Mouse (Mus musculus): ENCODE data around the gene Tekt5. TPM values are rescaled to one million over a fixed set of nuclear protein-coding genes. Genes with fewer than 3 reads are reported as not detected.

Tekt5 gene
- polyA plus RNA-seq, 1 experiment from 2014 or later, result 0.22 TPM

- Histone ChIP-seq H3K4me2 (replicated peaks) (no peak overlapping the region), H3K4me3 (no peak overlapping the region), H3K9ac (replicated peaks) (no peak overlapping the region), H3K27ac (replicated peaks) (no peak overlapping the region), H3K36me3 (peaks cover 73% of the 10 kb centered on the region), H3K9me3 (no peaks in the 10 kb centered on the region), H3K27me3 (no peaks in the 10 kb centered on the region), H3K4me1 (peaks cover 14% of the 10 kb centered on the region)
- 76% methylated on average over 6 of the region's 6 CpGs for WGBS
- ATAC-seq (ENCODE audit: low FRiP score, low read depth), result no peak
These were observed 20.7 kb upstream of the Tekt5 start for GRCm38 (mm10) chr16:10415976-10416375.

- Histone ChIP-seq H3K27me3 (0 out of 2 replicates have a peak, but pooled peaks cover 3% of the 10 kb centered on the region), H3K36me3 (peaks cover 37% of the 10 kb centered on the region), H3K9me3 (no peaks in the 10 kb centered on the region), H3K4me1 (peaks cover 15% of the 10 kb centered on the region), H3K4me3 (peak within 1 kb of the TSS; percentile 56), H3K27ac (replicated peaks) (peak within 1 kb of the TSS; percentile 90), H3K9ac (replicated peaks) (peak within 1 kb of the TSS; percentile 53), H3K4me2 (replicated peaks) (peak within 1 kb of the TSS; percentile 65)
- 3% methylated on average over 56 of the region's 56 CpGs for WGBS
- ATAC-seq (ENCODE audit: low FRiP score, low read depth), result peak; percentile 97
These were observed 16.8 kb upstream of the Tekt5 start, which contains the start of gene Nubp1 for GRCm38 (mm10) chr16:10411764-10412746. Nubp1 (plus strand) TSS chr16:10411948.

GRCm38 (mm10) chr16:10399160-10399559, 3.9 kb upstream of the Tekt5 start:
- H3K36me3 ChIP-seq, result no peaks in the 10 kb centered on the region
- no peak overlapping the region for H3K4me3 ChIP-seq
- peaks cover 14% of the 10 kb centered on the region for H3K27me3 ChIP-seq
- H3K9me3 ChIP-seq, result no peaks in the 10 kb centered on the region
- H3K4me2 ChIP-seq (replicated peaks), result no peak overlapping the region
- 30% methylated on average over 7 of the region's 7 CpGs for WGBS
- no peak overlapping the region for H3K27ac ChIP-seq (replicated peaks)
- H3K9ac ChIP-seq (replicated peaks), result no peak overlapping the region
- ATAC-seq (ENCODE audit: low FRiP score, low read depth), result no peak
- H3K4me1 ChIP-seq, result 0 out of 2 replicates have a peak, but pooled peaks cover 8% of the 10 kb centered on the region

- Histone ChIP-seq H3K27me3 (peaks cover 18% of the 10 kb centered on the region), H3K4me1 (0 out of 2 replicates have a peak, but pooled peaks cover 8% of the 10 kb centered on the region), H3K4me2 (replicated peaks) (no peak overlapping the region), H3K36me3 (no peaks in the 10 kb centered on the region), H3K4me3 (no peak overlapping the region), H3K9ac (replicated peaks) (no peak overlapping the region), H3K9me3 (no peaks in the 10 kb centered on the region), H3K27ac (replicated peaks) (no peak overlapping the region)
- WGBS, result 71% methylated on average over 5 of the region's 5 CpGs
- no peak for ATAC-seq (ENCODE audit: low FRiP score, low read depth)
These were observed 3.5 kb upstream of the Tekt5 start for GRCm38 (mm10) chr16:10398755-10399154.

- WGBS, result 81% methylated on average over 9 of the region's 9 CpGs
- H3K36me3 ChIP-seq, result no peaks in the 10 kb centered on the region
- ATAC-seq (ENCODE audit: low FRiP score, low read depth), result no peak
- H3K4me1 ChIP-seq, result 0 out of 2 replicates have a peak, but pooled peaks cover 8% of the 10 kb centered on the region
- no peaks in the 10 kb centered on the region for H3K9me3 ChIP-seq
- H3K4me3 ChIP-seq, result no peak overlapping the region
- H3K9ac ChIP-seq (replicated peaks), result no peak overlapping the region
- H3K4me2 ChIP-seq (replicated peaks), result no peak overlapping the region
- H3K27me3 ChIP-seq, result peaks cover 25% of the 10 kb centered on the region
- H3K27ac ChIP-seq (replicated peaks), result no peak overlapping the region
These were observed 2.7 kb downstream of the Tekt5 start for GRCm38 (mm10) chr16:10392587-10392986.

GRCm38 (mm10) chr16:10388634-10389365, 6.5 kb downstream of the Tekt5 start:
- WGBS, result 86% methylated on average over 6 of the region's 6 CpGs
- H3K36me3 ChIP-seq, result no peaks in the 10 kb centered on the region
- no peak overlapping the region for H3K4me3 ChIP-seq
- ATAC-seq (ENCODE audit: low FRiP score, low read depth), result no peak
- no peaks in the 10 kb centered on the region for H3K4me1 ChIP-seq
- no peak overlapping the region for H3K4me2 ChIP-seq (replicated peaks)
- no peak overlapping the region for H3K9ac ChIP-seq (replicated peaks)
- no peaks in the 10 kb centered on the region for H3K9me3 ChIP-seq
- H3K27ac ChIP-seq (replicated peaks), result no peak overlapping the region
- H3K27me3 ChIP-seq, result peaks cover 7% of the 10 kb centered on the region

GRCm38 (mm10) chr16:10385261-10385660, 10.0 kb downstream of the Tekt5 start:
- H3K4me2 ChIP-seq (replicated peaks), result no peak overlapping the region
- H3K4me3 ChIP-seq, result no peak overlapping the region
- no peaks in the 10 kb centered on the region for H3K36me3 ChIP-seq
- no peaks in the 10 kb centered on the region for H3K4me1 ChIP-seq
- 73% methylated on average over 12 of the region's 12 CpGs for WGBS
- H3K9me3 ChIP-seq, result no peaks in the 10 kb centered on the region
- ATAC-seq (ENCODE audit: low FRiP score, low read depth), result no peak
- H3K9ac ChIP-seq (replicated peaks), result no peak overlapping the region
- H3K27ac ChIP-seq (replicated peaks), result no peak overlapping the region
- H3K27me3 ChIP-seq, result no peaks in the 10 kb centered on the region

GRCm38 (mm10) chr16:10384544-10384943, 10.7 kb downstream of the Tekt5 start:
- Histone ChIP-seq H3K4me3 (no peak overlapping the region), H3K4me1 (no peaks in the 10 kb centered on the region), H3K9ac (replicated peaks) (no peak overlapping the region), H3K9me3 (no peaks in the 10 kb centered on the region), H3K27me3 (no peaks in the 10 kb centered on the region), H3K27ac (replicated peaks) (no peak overlapping the region), H3K4me2 (replicated peaks) (no peak overlapping the region), H3K36me3 (no peaks in the 10 kb centered on the region)
- ATAC-seq (ENCODE audit: low FRiP score, low read depth), result no peak
- WGBS, result 67% methylated on average over 3 of the region's 3 CpGs

GRCm38 (mm10) chr16:10384060-10384497, 11.2 kb downstream of the Tekt5 start:
- Histone ChIP-seq H3K9ac (replicated peaks) (no peak overlapping the region), H3K4me3 (no peak overlapping the region), H3K4me2 (replicated peaks) (0 out of 2 replicates have a peak overlapping the region, but pooled peaks have one; percentile 23), H3K9me3 (no peaks in the 10 kb centered on the region), H3K36me3 (no peaks in the 10 kb centered on the region), H3K4me1 (no peaks in the 10 kb centered on the region), H3K27ac (replicated peaks) (no peak overlapping the region), H3K27me3 (no peaks in the 10 kb centered on the region)
- WGBS, result 32% methylated on average over 8 of the region's 8 CpGs
- ATAC-seq (ENCODE audit: low FRiP score, low read depth), result no peak

GRCm38 (mm10) chr16:10379531-10379930, 15.8 kb downstream of the Tekt5 start:
- WGBS, result 66% methylated on average over 2 of the region's 2 CpGs
- Histone ChIP-seq H3K4me1 (peaks cover 4% of the 10 kb centered on the region), H3K9ac (replicated peaks) (no peak overlapping the region), H3K36me3 (no peaks in the 10 kb centered on the region), H3K9me3 (no peaks in the 10 kb centered on the region), H3K27me3 (no peaks in the 10 kb centered on the region), H3K27ac (replicated peaks) (no peak overlapping the region), H3K4me3 (no peak overlapping the region), H3K4me2 (replicated peaks) (no peak overlapping the region)
- no peak for ATAC-seq (ENCODE audit: low FRiP score, low read depth)

GRCm38 (mm10) chr16:10377286-10377685, 18.0 kb downstream of the Tekt5 start:
- 89% methylated on average over 1 of the region's 1 CpGs for WGBS
- no peak overlapping the region for H3K4me2 ChIP-seq (replicated peaks)
- peaks cover 8% of the 10 kb centered on the region for H3K4me1 ChIP-seq
- no peaks in the 10 kb centered on the region for H3K9me3 ChIP-seq
- no peak for ATAC-seq (ENCODE audit: low FRiP score, low read depth)
- no peak overlapping the region for H3K4me3 ChIP-seq
- no peaks in the 10 kb centered on the region for H3K36me3 ChIP-seq
- no peak overlapping the region for H3K9ac ChIP-seq (replicated peaks)
- H3K27me3 ChIP-seq, result no peaks in the 10 kb centered on the region
- no peak overlapping the region for H3K27ac ChIP-seq (replicated peaks)
